Mouse (Mus musculus) gastrocnemius, postnatal 25 days (tissue): ENCODE data around the gene Fkbp4. TPM values are rescaled to one million over a fixed set of nuclear protein-coding genes. Genes with fewer than 3 reads are reported as not detected.
"Not testable (repeated sequence)": the region's sequence is repeated elsewhere in the genome, so short reads cannot be mapped to it uniquely, and the experiment has no call there.

Experiments
- DNase-seq: peaks from one replicate; pipeline ENCODE4 v3.0.0; 2022
- total RNA-seq, 2 experiments: library from RNA; stranded (reverse); gene quantifications; 1 replicate in 1 of 2; 2 replicates in 1 of 2; pipeline ENCODE4 v1.2.3; 2021

Gene Fkbp4
- total RNA-seq, 2 experiments from 2014 or later, result 105 to 111 TPM

DNA sequence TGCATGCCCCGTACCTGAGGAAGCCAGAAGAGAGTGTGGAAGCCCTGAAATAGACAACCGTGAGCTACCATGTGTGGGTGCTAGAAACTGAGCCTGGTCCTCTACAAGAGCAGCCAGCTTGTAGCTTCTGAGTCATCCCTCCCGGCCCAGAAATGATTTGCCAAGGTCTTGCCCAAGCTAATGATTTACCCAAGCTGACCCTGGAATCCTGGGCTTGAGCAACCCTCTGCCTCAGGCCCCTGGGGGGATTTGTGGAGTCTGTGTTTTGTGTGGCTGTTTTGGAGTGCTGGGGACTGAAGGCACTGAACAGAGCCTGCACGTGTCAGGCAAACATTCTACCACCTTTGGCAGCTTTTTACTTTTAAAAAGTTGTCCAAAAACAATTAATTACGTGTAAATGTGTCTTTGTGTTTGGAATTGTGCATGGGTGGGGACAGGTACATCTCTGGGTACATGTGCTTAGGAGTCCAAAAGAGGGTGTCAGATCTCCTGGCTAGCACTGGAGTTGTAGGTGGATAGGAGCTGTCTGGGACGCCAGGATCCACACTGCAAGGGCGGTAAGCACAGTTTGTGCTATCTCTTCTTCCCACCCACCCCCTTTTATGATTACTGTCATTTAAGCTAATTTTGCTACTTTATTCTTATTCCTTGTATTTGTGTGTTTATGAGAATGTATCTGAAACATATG is 40.8 kb downstream of the Fkbp4 start:
- DNase-seq, result no peak

DNA sequence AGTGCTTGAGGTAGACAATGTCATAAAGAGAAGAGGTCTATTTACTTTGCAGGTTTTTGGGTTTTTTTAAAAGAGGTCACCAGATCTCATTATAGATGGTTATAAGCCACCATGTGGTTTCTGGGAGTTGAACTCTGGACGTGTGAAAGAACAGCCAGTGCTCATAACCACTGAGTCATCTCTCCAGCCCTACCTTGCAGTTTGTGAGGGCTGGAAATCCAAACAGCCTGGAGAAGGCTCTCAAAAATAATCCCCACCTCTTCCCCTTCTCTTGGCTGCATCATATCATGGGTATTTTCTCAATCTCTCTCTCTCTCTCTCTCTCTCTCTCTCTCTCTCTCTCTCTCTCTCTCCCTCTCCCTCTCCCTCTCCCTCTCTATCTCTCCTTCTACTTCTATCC is 47.8 kb downstream of the Fkbp4 start:
- DNase-seq, result no peak

DNA sequence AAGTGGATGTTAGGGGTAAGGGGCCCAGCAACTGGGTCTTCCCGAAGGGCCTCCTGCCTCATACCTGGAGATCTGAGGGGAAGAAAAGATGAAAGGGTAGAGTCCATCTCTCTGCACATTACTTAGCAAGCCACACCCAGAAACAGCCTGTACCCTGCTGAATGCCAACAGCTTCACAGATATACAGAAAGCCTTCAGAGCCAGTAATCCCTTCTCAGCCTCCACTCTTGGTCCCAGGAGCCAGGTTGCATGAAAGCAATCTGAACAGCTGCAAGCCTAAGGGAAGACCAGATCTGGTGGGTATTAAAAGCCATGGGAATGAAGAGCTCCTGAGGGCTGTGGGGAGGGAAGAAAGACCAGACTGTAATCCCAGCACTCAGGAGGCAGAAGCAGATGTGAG is 49.3 kb downstream of the Fkbp4 start:
- no peak for DNase-seq

DNA sequence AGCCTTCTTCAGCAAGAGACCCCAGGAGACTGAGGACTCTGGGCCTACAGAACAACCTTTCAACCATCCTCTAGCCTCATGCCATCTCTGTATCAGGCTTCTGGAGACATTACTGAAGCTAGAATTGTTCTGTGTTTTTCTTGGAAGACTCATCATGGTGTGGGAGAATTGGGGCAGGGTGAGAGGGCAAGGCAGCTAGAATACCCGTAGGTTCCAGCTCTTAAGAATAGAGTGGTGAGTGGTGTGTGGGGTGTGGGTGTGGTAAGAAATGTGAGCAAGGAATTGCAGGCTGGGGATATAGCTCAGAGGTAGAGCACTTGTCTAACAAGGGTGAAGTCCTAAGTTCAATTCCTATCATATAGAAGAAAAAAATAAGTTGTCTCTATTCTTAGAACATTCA is 53.5 kb downstream of the Fkbp4 start:
- no peak for DNase-seq

- no peak for DNase-seq
Observed at GRCm38 (mm10) chr6:128383752-128384151, 54.7 kb downstream of the Fkbp4 start.

DNA sequence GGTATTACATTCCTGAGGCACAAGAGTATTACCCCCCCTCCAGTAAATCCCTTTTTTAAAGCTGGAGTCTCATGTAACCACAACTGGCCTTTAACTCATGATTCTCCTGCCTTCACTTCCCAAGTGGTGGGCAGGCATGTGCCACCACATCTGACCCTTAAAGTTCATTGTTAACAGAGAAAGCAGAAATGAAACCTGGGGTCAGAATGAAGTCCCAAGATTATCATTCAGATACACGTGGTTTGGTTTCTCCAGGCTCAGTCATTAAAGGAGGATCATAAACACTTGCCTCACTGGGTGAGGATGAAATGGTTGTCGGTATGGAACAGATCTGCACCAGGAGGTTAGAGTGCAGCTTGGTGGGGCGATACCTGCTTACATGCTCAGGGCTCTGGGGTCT is 57.2 kb downstream of the Fkbp4 start:
- DNase-seq, result no peak

- DNase-seq, result not testable (repeated sequence)
Observed at GRCm38 (mm10) chr6:128380594-128381167, 57.8 kb downstream of the Fkbp4 start.

Other genes with a start within 250 kb of the Fkbp4 start
- gene Tead4, start 137.9 kb downstream of the Fkbp4 start, total RNA-seq, result 1 to 10 TPM; 5.9 to 8.6 TPM
- gene Tulp3, start 82.8 kb downstream of the Fkbp4 start, total RNA-seq, result 1 to 10 TPM; 5.7 to 5.9 TPM
- 1 to 10 TPM; 6.0 to 7.4 TPM for gene Rhno1, start 75.8 kb downstream of the Fkbp4 start, total RNA-seq
- 1 to 10 TPM; 1.2 to 1.6 TPM for gene Foxm1, start 75.7 kb downstream of the Fkbp4 start, total RNA-seq
- gene Tex52, start 63.2 kb downstream of the Fkbp4 start, total RNA-seq, result not detected
- gene Gm44596, start 63.2 kb downstream of the Fkbp4 start, total RNA-seq, result not detected
- gene Nrip2, start 39.4 kb downstream of the Fkbp4 start, total RNA-seq, result 1 to 10 TPM in 1 of 2 experiments, under 1 TPM in 1; 0.97 to 1.7 TPM
- 10 to 100 TPM; 14.4 to 15.1 TPM for gene Itfg2, start 13.7 kb downstream of the Fkbp4 start, total RNA-seq
- not detected for gene Pzp, start 88.0 kb upstream of the Fkbp4 start, total RNA-seq
- gene A2ml1, start 142.9 kb upstream of the Fkbp4 start, total RNA-seq, result not detected
- gene Klrb1a, start 184.9 kb upstream of the Fkbp4 start, total RNA-seq, result not detected
- not detected for gene Clec2h, start 223.7 kb upstream of the Fkbp4 start, total RNA-seq